Mouse (Mus musculus): ENCODE data around the gene Sec13. TPM values are rescaled to one million over a fixed set of nuclear protein-coding genes. Genes with fewer than 3 reads are reported as not detected.
A peak's percentile ranks its signal among the peaks of the same experiment; 100 is the strongest.

Gene Sec13
- total and polyA plus RNA-seq, 2 experiments from 2014 or later: 141 to 175 TPM

DNA sequence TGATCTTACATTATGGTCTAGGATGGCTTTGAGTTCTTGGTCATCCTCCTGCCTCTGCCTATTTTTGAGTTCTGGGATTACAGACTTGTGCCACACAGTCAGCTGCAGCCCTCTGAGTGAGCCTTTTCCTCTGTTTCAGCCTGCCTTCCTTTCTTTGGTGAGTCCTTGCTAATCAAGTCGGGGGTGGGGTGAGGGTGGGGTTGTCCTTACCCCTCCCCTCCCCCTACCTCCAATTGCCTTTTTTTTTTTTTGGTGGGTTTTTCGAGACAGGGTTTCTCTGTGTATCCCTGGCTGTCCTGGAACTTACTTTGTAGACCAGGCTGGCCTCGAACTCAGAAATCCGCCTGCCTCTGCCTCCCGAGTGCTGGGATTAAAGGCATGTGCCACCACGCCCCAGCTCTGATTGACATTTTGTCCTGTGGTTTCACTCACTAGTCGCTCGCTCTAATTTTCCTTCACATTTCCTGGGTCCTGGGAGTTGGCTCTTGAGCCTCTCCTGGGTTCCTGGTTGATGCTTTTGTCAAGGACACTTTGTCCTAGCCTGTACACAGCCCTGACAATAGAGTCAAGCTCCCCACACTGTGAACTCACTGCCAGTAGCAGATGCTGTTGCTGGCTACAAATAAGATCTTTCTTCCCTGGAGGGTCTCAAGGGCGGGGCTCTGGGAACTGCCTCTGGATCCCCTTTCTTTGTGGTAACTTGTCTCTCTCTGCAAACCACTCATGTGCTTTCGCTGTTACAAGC, 57.3 kb downstream of the Sec13 start:
- H3K36me3 ChIP-seq (replicated peaks; ENCODE audit: control insufficient read depth, insufficient read depth, low read length): no peaks in the 10 kb centered on the region; the same call in 1 of the 2 replicates
- H3K4me2 ChIP-seq (ENCODE audit: low read depth, low read length): no peak overlapping the region
- no peak for ATAC-seq (ENCODE audit: insufficient read depth, low read depth)
- no peak overlapping the region for H3K27ac ChIP-seq (ENCODE audit: low read depth)
- H3K4me1 ChIP-seq (ENCODE audit: control insufficient read depth, insufficient read depth): no peaks in the 10 kb centered on the region
- WGBS: 85% methylated on average over 9 of the region's 10 CpGs
- no peaks in the 10 kb centered on the region for H3K9me3 ChIP-seq (replicated peaks; ENCODE audit: control insufficient read depth, low read length)
- H3K27me3 ChIP-seq (ENCODE audit: control insufficient read depth, insufficient read depth, low read length): no peaks in the 10 kb centered on the region
- no peak for DNase-seq (ENCODE audit: low spot score)
- H3K9ac ChIP-seq (replicated peaks; ENCODE audit: low read depth, low read length): no peak overlapping the region
- TF ChIP-seq EP300 (IDR thresholded peaks at IDR 0.05; ENCODE audit: low read depth): no peak
- TF ChIP-seq CTCF (IDR thresholded peaks at IDR 0.05; ENCODE audit: low read depth): no peak
- no peak overlapping the region for H3K4me3 ChIP-seq (ENCODE audit: low read depth, low read length)

- Histone ChIP-seq H3K36me3 (replicated peaks; ENCODE audit: control insufficient read depth, insufficient read depth, low read length) (no peaks in the 10 kb centered on the region; the same call in 1 of the 2 replicates), H3K27ac (ENCODE audit: low read depth) (no peak overlapping the region), H3K4me3 (ENCODE audit: low read depth, low read length) (no peak overlapping the region), H3K4me2 (ENCODE audit: low read depth, low read length) (no peak overlapping the region), H3K4me1 (ENCODE audit: control insufficient read depth, insufficient read depth) (no peaks in the 10 kb centered on the region), H3K27me3 (ENCODE audit: control insufficient read depth, insufficient read depth, low read length) (no peaks in the 10 kb centered on the region), H3K9me3 (replicated peaks; ENCODE audit: control insufficient read depth, low read length) (no peaks in the 10 kb centered on the region), H3K9ac (replicated peaks; ENCODE audit: low read depth, low read length) (no peak overlapping the region)
- ATAC-seq (ENCODE audit: insufficient read depth, low read depth) (peak; percentile 82), DNase-seq (ENCODE audit: low spot score) (peak; percentile 58)
- TF ChIP-seq CTCF (IDR thresholded peaks at IDR 0.05; ENCODE audit: low read depth) (peak; percentile 91), EP300 (IDR thresholded peaks at IDR 0.05; ENCODE audit: low read depth) (no peak)
- 21% methylated on average over 4 of the region's 4 CpGs for WGBS
Observed at GRCm38 (mm10) chr6:113681271-113681670, 59.3 kb downstream of the Sec13 start.

GRCm38 (mm10) chr6:113679993-113680566, 60.5 kb downstream of the Sec13 start:
- 77% methylated on average over 9 of the region's 9 CpGs for WGBS
- TF ChIP-seq CTCF (IDR thresholded peaks at IDR 0.05; ENCODE audit: low read depth) (no peak), EP300 (IDR thresholded peaks at IDR 0.05; ENCODE audit: low read depth) (no peak)
- DNase-seq (ENCODE audit: low spot score) (no peak), ATAC-seq (ENCODE audit: insufficient read depth, low read depth) (no peak)
- H3K4me2 ChIP-seq (ENCODE audit: low read depth, low read length): no peak overlapping the region
- no peak overlapping the region for H3K9ac ChIP-seq (replicated peaks; ENCODE audit: low read depth, low read length)
- H3K4me3 ChIP-seq (ENCODE audit: low read depth, low read length): no peak overlapping the region
- H3K9me3 ChIP-seq (replicated peaks; ENCODE audit: control insufficient read depth, low read length): no peaks in the 10 kb centered on the region
- H3K27me3 ChIP-seq (ENCODE audit: control insufficient read depth, insufficient read depth, low read length): no peaks in the 10 kb centered on the region
- no peaks in the 10 kb centered on the region for H3K4me1 ChIP-seq (ENCODE audit: control insufficient read depth, insufficient read depth)
- no peaks in the 10 kb centered on the region; the same call in 1 of the 2 replicates for H3K36me3 ChIP-seq (replicated peaks; ENCODE audit: control insufficient read depth, insufficient read depth, low read length)
- no peak overlapping the region for H3K27ac ChIP-seq (ENCODE audit: low read depth)

DNA sequence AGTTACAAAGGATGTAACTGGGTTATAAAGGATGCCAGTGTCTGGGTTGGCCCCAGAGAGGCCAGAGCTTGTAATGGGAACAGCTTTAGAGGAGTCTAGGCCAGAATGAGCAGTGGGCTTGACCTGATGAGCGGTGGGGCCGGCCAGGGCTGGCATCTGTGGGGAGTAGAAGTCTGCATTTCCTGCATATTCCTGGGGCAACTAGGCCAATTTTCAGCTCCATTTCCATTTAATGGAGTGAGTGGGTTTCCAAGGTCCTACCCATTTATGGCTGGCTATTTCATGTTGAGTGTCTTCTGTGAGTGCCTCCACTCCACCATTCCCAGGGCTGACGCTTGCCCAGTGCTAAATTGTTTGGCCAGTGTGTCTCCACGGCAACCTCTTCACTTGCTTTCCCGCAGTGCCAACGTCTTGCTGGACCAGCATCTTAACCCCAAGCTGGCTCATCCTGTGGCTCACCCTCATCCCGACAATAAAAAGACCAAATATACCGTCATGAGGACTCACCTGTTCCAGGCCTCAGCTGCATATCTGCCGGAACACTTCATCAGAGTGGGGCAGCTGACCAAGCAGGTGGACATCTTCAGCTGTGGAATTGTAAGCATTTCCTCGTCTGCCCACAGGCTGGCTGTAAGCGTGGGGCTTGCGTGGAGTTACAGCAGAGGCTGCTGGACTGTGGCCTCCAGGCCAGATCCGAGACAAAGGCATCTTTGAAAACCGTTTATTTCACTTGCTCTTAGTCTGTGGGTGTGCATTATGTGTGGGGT, 62.1 kb downstream of the Sec13 start:
- no peaks in the 10 kb centered on the region; the same call in 1 of the 2 replicates for H3K36me3 ChIP-seq (replicated peaks; ENCODE audit: control insufficient read depth, insufficient read depth, low read length)
- H3K4me1 ChIP-seq (ENCODE audit: control insufficient read depth, insufficient read depth): no peaks in the 10 kb centered on the region
- DNase-seq (ENCODE audit: low spot score) (no peak), ATAC-seq (ENCODE audit: insufficient read depth, low read depth) (no peak)
- no peak overlapping the region for H3K4me3 ChIP-seq (ENCODE audit: low read depth, low read length)
- no peak overlapping the region for H3K9ac ChIP-seq (replicated peaks; ENCODE audit: low read depth, low read length)
- no peak overlapping the region for H3K27ac ChIP-seq (ENCODE audit: low read depth)
- WGBS: 79% methylated on average over 14 of the region's 14 CpGs
- no peak for TF ChIP-seq CTCF (IDR thresholded peaks at IDR 0.05; ENCODE audit: low read depth)
- TF ChIP-seq EP300 (IDR thresholded peaks at IDR 0.05; ENCODE audit: low read depth): no peak
- no peaks in the 10 kb centered on the region for H3K27me3 ChIP-seq (ENCODE audit: control insufficient read depth, insufficient read depth, low read length)
- H3K9me3 ChIP-seq (replicated peaks; ENCODE audit: control insufficient read depth, low read length): no peaks in the 10 kb centered on the region
- H3K4me2 ChIP-seq (ENCODE audit: low read depth, low read length): no peak overlapping the region

Small RNAs within 50 kb of the gene (microRNA-seq; reads per million reads assigned to microRNA genes)
- gene Mir7042: 1.4 reads per million

Other genes with a start within 250 kb of the Sec13 start
- not detected in 2 replicates for gene Prrt3, start 238.8 kb downstream of the Sec13 start, total RNA-seq (2014; rRNA removed; ENCODE audit: low replicate concordance)
- 0.07 and 0.20 TPM in 2 replicates for gene Prrt3, start 238.8 kb downstream of the Sec13 start, polyA plus RNA-seq (2015; fragmentation: Nextera tagmentation; extraction: Ambion mirVana)
- 68.9 and 78.3 TPM in 2 replicates for gene Emc3, start 209.1 kb downstream of the Sec13 start, total RNA-seq (2014; rRNA removed; ENCODE audit: low replicate concordance)
- gene Emc3, start 209.1 kb downstream of the Sec13 start, polyA plus RNA-seq (2015; fragmentation: Nextera tagmentation; extraction: Ambion mirVana): 79.4 and 82.9 TPM in 2 replicates
- gene Fancd2, start 209.1 kb downstream of the Sec13 start, total RNA-seq (2014; rRNA removed; ENCODE audit: low replicate concordance): 9.0 and 14.5 TPM in 2 replicates
- gene Fancd2, start 209.1 kb downstream of the Sec13 start, polyA plus RNA-seq (2015; fragmentation: Nextera tagmentation; extraction: Ambion mirVana): 1.9 and 2.4 TPM in 2 replicates
- gene Fancd2os, start 140.0 kb downstream of the Sec13 start, total RNA-seq (2014; rRNA removed; ENCODE audit: low replicate concordance): not detected in 2 replicates
- not detected in 2 replicates for gene Fancd2os, start 140.0 kb downstream of the Sec13 start, polyA plus RNA-seq (2015; fragmentation: Nextera tagmentation; extraction: Ambion mirVana)
- 174 and 265 TPM in 2 replicates for gene Brk1, start 136.0 kb downstream of the Sec13 start, total RNA-seq (2014; rRNA removed; ENCODE audit: low replicate concordance)
- 169 and 173 TPM in 2 replicates for gene Brk1, start 136.0 kb downstream of the Sec13 start, polyA plus RNA-seq (2015; fragmentation: Nextera tagmentation; extraction: Ambion mirVana)
- gene Vhl, start 116.8 kb downstream of the Sec13 start, total RNA-seq (2014; rRNA removed; ENCODE audit: low replicate concordance): 23.5 and 24.3 TPM in 2 replicates
- 17.2 and 18.0 TPM in 2 replicates for gene Vhl, start 116.8 kb downstream of the Sec13 start, polyA plus RNA-seq (2015; fragmentation: Nextera tagmentation; extraction: Ambion mirVana)
- gene Irak2, start 102.3 kb downstream of the Sec13 start, total RNA-seq (2014; rRNA removed; ENCODE audit: low replicate concordance): 7.0 and 23.2 TPM in 2 replicates
- gene Irak2, start 102.3 kb downstream of the Sec13 start, polyA plus RNA-seq (2015; fragmentation: Nextera tagmentation; extraction: Ambion mirVana): 5.8 and 6.3 TPM in 2 replicates
- 32.1 and 38.5 TPM in 2 replicates for gene Tatdn2, start 43.7 kb downstream of the Sec13 start, total RNA-seq (2014; rRNA removed; ENCODE audit: low replicate concordance)
- gene Tatdn2, start 43.7 kb downstream of the Sec13 start, polyA plus RNA-seq (2015; fragmentation: Nextera tagmentation; extraction: Ambion mirVana): 0.65 and 1.1 TPM in 2 replicates
- gene Ghrl, start 20.9 kb downstream of the Sec13 start, total RNA-seq (2014; rRNA removed; ENCODE audit: low replicate concordance): not detected in 2 replicates
- 0.23 TPM in 1 of 2 replicates, not detected in the other for gene Ghrl, start 20.9 kb downstream of the Sec13 start, polyA plus RNA-seq (2015; fragmentation: Nextera tagmentation; extraction: Ambion mirVana)